Mouse (Mus musculus): Measurements from ENCODE around the gene Zfp710. TPM values are rescaled to one million over a fixed set of nuclear protein-coding genes. Genes with fewer than 3 reads are reported as not detected.

Gene Zfp710
- polyA plus RNA-seq, 1 experiment from 2014 or later = 31.3 TPM

DNA sequence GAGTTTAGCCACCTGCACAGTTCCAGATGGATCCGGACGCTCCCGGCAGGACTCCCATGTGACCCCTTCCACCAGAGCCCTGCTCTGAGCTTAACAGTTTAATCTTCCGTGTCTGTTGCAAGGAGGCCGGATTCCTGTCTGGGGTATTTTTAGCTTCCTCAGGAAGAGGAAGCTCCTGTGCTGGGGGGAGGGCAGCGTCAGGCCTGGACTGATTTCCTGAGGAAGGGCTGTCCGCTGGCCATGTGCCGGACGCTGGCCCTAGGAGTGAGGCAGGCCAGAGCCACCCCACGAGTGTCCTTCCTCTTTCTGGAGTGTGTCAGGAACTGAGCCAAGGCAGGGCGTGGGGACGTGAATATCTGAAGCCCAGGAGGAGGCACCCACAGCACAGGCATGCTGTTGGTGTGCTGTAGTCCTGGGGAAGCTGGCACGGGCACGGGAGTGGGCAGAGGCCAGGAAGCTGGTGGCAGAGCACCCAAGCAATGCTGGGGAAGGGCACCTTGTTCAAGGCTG, 54.2 kb downstream of the Zfp710 start:
- H3K36me3 ChIP-seq (ENCODE audit: control insufficient read depth, insufficient read depth, low read length) = peaks cover 14% of the 10 kb centered on the region; the same call in 1 of the 2 replicates
- H3K4me2 ChIP-seq = no peak overlapping the region
- 40% methylated on average over 14 of the region's 14 CpGs for WGBS
- H3K4me3 ChIP-seq (ENCODE audit: low read depth, low read length) = no peak overlapping the region
- H3K9ac ChIP-seq (ENCODE audit: low read length) = 0 out of 2 replicates have a peak overlapping the region, but pooled peaks have one; percentile 4
- peak overlapping the region; percentile 37; the same call in 1 of the 2 replicates for H3K27ac ChIP-seq (ENCODE audit: low read depth, low read length)
- peaks cover 49% of the 10 kb centered on the region for H3K4me1 ChIP-seq (ENCODE audit: control insufficient read depth, insufficient read depth, low read length)
- H3K9me3 ChIP-seq (ENCODE audit: control insufficient read depth, low read length) = no peaks in the 10 kb centered on the region
- DNase-seq (ENCODE audit: low spot score, missing footprints) = no peak
- no peak for ATAC-seq (ENCODE audit: low FRiP score)
- H3K27me3 ChIP-seq (ENCODE audit: control insufficient read depth, insufficient read depth, low read length) = no peaks in the 10 kb centered on the region

DNA sequence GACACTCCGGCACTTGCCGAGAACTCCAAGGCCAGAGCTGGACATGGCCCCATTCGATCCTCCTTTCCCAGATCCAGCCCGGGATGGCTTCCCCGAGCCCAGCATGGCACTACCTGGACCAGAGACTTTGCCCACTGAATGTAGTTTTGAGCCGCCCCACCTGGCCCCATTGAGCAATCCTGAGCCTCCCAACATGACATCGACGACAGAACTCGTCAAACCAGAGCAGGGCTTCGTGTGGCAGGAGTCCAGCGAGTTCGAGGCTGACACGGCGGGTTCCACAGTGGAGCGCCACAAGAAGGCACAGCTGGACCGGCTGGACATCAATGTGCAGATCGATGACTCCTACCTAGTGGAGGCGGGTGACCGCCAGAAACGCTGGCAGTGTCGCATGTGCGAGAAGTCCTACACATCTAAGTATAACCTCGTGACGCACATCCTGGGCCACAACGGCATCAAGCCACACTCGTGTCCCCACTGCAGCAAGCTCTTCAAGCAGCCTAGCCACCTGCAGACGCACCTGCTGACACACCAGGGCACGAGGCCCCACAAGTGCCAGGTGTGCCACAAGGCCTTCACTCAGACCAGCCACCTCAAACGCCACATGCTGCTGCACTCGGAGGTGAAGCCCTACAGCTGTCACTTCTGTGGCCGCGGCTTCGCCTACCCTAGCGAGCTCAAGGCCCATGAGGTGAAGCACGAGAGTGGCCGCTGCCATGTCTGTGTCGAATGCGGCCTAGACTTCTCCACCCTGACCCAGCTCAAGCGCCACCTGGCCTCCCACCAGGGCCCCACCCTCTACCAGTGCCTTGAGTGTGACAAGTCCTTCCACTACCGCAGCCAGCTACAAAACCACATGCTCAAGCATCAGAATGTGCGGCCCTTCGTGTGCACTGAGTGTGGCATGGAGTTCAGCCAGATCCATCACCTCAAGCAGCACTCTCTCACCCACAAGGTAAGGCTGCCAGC, 57.3 kb downstream of the Zfp710 start:
- WGBS = 94% methylated on average over 42 of the region's 42 CpGs
- Histone ChIP-seq H3K27ac (ENCODE audit: low read depth, low read length) (no peak overlapping the region), H3K36me3 (ENCODE audit: control insufficient read depth, insufficient read depth, low read length) (peaks cover 18% of the 10 kb centered on the region; the same call in 1 of the 2 replicates), H3K4me3 (ENCODE audit: low read depth, low read length) (no peak overlapping the region), H3K4me1 (ENCODE audit: control insufficient read depth, insufficient read depth, low read length) (peaks cover 19% of the 10 kb centered on the region), H3K9me3 (ENCODE audit: control insufficient read depth, low read length) (no peaks in the 10 kb centered on the region), H3K27me3 (ENCODE audit: control insufficient read depth, insufficient read depth, low read length) (no peaks in the 10 kb centered on the region), H3K9ac (ENCODE audit: low read length) (no peak overlapping the region), H3K4me2 (no peak overlapping the region)
- DNase-seq (ENCODE audit: low spot score, missing footprints) (no peak), ATAC-seq (ENCODE audit: low FRiP score) (no peak)

DNA sequence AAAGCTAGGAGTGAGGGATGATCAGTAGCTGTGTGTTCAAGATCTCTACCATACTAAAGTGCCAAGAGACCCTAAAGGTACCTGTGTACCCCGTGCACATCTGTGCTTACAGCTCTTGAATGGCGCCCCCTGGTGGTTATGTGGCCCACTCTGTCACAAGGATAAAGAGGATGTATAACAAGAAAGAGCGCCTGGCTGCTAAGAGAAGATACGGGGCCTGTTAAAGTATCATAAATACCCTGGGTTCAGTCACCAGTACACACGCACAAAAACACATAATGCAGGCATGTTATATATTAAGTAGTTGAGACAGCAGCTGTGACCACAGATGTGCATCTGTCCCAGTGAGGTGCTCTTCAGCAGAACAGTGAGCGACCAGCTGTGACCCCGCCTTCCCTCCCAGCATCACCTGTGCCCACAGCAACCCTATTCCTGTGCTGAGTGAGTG, 59.9 kb downstream of the Zfp710 start:
- H3K9ac ChIP-seq (ENCODE audit: low read length) = no peak overlapping the region
- DNase-seq (ENCODE audit: low spot score, missing footprints) (peak; percentile 97), ATAC-seq (ENCODE audit: low FRiP score) (peak; percentile 65)
- H3K27me3 ChIP-seq (ENCODE audit: control insufficient read depth, insufficient read depth, low read length) = no peaks in the 10 kb centered on the region
- H3K4me2 ChIP-seq = no peak overlapping the region
- no peak overlapping the region for H3K27ac ChIP-seq (ENCODE audit: low read depth, low read length)
- H3K4me1 ChIP-seq (ENCODE audit: control insufficient read depth, insufficient read depth, low read length) = no peaks in the 10 kb centered on the region
- no peaks in the 10 kb centered on the region for H3K9me3 ChIP-seq (ENCODE audit: control insufficient read depth, low read length)
- no peak overlapping the region for H3K4me3 ChIP-seq (ENCODE audit: low read depth, low read length)
- peaks cover 18% of the 10 kb centered on the region; the same call in 1 of the 2 replicates for H3K36me3 ChIP-seq (ENCODE audit: control insufficient read depth, insufficient read depth, low read length)
- WGBS = 63% methylated on average over 7 of the region's 7 CpGs

DNA sequence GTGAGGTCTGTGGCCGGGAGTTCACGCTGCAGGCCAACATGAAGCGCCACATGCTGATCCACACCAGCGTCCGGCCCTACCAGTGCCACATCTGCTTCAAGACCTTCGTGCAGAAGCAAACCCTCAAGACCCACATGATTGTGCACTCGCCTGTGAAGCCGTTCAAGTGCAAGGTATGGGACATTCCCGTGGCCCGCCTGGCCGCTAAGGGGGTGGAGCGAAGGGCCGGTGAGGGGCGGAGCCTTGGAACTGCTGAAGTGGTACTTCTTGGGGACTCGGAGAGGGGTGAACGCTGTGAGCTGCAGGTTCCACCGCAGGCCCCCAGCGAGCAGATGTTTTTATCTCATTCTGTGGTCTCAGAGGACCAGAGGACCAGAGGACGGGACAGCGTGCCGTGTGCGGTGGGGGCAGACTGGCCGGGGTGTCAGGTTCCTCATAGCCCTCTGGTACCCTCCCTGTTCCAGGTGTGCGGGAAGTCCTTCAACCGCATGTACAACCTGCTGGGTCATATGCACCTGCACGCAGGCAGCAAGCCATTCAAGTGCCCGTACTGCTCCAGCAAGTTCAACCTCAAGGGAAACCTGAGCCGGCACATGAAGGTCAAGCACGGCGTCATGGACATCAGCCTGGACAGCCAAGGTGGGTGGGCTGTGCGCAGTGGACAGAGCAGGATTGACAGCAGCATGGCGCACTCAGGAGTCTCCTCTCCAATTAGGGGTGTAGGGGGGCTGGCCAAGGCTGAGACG, 61.5 kb downstream of the Zfp710 start:
- H3K9ac ChIP-seq (ENCODE audit: low read length) = no peak overlapping the region
- H3K27ac ChIP-seq (ENCODE audit: low read depth, low read length) = no peak overlapping the region
- no peaks in the 10 kb centered on the region for H3K9me3 ChIP-seq (ENCODE audit: control insufficient read depth, low read length)
- no peak for DNase-seq (ENCODE audit: low spot score, missing footprints)
- H3K4me2 ChIP-seq = no peak overlapping the region
- no peak for ATAC-seq (ENCODE audit: low FRiP score)
- H3K27me3 ChIP-seq (ENCODE audit: control insufficient read depth, insufficient read depth, low read length) = no peaks in the 10 kb centered on the region
- 86% methylated on average over 33 of the region's 33 CpGs for WGBS
- no peak overlapping the region for H3K4me3 ChIP-seq (ENCODE audit: low read depth, low read length)
- H3K4me1 ChIP-seq (ENCODE audit: control insufficient read depth, insufficient read depth, low read length) = no peaks in the 10 kb centered on the region
- H3K36me3 ChIP-seq (ENCODE audit: control insufficient read depth, insufficient read depth, low read length) = peaks cover 21% of the 10 kb centered on the region

DNA sequence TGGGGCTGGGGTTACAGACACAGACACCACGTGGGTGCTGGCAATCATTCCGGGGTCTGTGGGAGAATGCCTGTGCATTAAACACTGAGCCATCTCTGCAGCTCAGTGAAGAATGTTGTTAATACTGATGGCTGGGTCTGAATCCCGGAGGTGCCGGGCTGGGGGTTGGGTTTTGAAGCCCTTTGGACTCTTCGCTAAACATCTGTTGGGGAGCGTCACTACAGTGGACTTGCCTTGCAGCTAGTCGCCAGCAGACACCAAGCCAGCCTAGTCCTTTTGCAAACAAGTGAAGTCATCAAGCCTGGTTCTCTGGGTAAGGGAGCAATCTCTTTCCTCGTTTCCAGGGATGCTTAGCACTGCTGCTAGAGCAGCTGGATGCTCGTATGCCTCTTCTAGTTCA, 63.6 kb downstream of the Zfp710 start:
- Histone ChIP-seq H3K4me3 (ENCODE audit: low read depth, low read length) (no peak overlapping the region), H3K9ac (ENCODE audit: low read length) (no peak overlapping the region), H3K36me3 (ENCODE audit: control insufficient read depth, insufficient read depth, low read length) (peaks cover 17% of the 10 kb centered on the region), H3K27me3 (ENCODE audit: control insufficient read depth, insufficient read depth, low read length) (no peaks in the 10 kb centered on the region), H3K27ac (ENCODE audit: low read depth, low read length) (no peak overlapping the region), H3K4me1 (ENCODE audit: control insufficient read depth, insufficient read depth, low read length) (no peaks in the 10 kb centered on the region), H3K4me2 (no peak overlapping the region), H3K9me3 (ENCODE audit: control insufficient read depth, low read length) (no peaks in the 10 kb centered on the region)
- no peak for DNase-seq (ENCODE audit: low spot score, missing footprints)
- no peak for ATAC-seq (ENCODE audit: low FRiP score)
- WGBS = 88% methylated on average over 9 of the region's 9 CpGs

DNA sequence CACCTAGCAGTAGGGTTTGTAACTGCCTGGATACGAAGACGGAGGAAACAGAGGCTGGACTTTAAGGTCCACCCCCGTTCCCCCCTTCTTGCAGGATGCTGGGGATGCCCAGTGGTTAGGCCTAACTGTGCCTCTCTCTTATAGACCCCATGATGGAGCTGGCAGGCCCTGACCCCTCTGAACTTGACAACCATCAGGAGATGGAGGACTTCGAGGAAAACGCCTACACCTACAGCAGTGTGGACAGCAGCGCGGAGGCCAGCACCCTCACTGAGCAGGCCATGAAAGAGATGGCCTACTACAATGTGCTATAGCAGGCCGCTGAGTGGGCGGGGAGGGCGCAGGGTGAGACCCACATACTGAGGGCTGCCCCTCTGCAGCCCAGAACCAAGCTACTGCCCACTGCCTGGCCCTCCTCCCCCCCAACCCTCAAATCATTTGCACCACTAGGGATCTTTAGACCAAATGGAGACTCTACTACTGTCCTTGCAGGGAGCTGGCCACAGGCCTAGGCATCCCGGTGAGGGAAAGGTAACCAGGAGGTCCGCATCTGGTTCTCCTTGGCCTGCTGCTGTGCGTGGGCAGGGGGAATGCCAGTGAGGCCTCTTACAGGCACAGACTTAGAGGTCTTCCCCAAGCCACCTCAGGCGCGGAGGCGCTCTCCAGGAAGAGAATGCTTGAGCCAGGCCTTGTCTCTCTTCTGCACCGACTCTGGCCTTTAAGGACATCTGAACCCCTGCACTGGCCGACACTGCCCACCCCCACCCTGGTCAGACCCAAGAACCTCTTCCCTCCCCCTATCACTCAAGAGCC, 65.8 kb downstream of the Zfp710 start:
- no peaks in the 10 kb centered on the region for H3K4me1 ChIP-seq (ENCODE audit: control insufficient read depth, insufficient read depth, low read length)
- H3K27me3 ChIP-seq (ENCODE audit: control insufficient read depth, insufficient read depth, low read length) = no peaks in the 10 kb centered on the region
- DNase-seq (ENCODE audit: low spot score, missing footprints) = no peak
- no peak overlapping the region for H3K9ac ChIP-seq (ENCODE audit: low read length)
- peak; percentile 22; the same call in 1 of the 2 replicates for ATAC-seq (ENCODE audit: low FRiP score)
- H3K27ac ChIP-seq (ENCODE audit: low read depth, low read length) = no peak overlapping the region
- no peaks in the 10 kb centered on the region for H3K9me3 ChIP-seq (ENCODE audit: control insufficient read depth, low read length)
- H3K4me3 ChIP-seq (ENCODE audit: low read depth, low read length) = no peak overlapping the region
- WGBS = 84% methylated on average over 18 of the region's 18 CpGs
- H3K4me2 ChIP-seq = no peak overlapping the region
- H3K36me3 ChIP-seq (ENCODE audit: control insufficient read depth, insufficient read depth, low read length) = peaks cover 30% of the 10 kb centered on the region

DNA sequence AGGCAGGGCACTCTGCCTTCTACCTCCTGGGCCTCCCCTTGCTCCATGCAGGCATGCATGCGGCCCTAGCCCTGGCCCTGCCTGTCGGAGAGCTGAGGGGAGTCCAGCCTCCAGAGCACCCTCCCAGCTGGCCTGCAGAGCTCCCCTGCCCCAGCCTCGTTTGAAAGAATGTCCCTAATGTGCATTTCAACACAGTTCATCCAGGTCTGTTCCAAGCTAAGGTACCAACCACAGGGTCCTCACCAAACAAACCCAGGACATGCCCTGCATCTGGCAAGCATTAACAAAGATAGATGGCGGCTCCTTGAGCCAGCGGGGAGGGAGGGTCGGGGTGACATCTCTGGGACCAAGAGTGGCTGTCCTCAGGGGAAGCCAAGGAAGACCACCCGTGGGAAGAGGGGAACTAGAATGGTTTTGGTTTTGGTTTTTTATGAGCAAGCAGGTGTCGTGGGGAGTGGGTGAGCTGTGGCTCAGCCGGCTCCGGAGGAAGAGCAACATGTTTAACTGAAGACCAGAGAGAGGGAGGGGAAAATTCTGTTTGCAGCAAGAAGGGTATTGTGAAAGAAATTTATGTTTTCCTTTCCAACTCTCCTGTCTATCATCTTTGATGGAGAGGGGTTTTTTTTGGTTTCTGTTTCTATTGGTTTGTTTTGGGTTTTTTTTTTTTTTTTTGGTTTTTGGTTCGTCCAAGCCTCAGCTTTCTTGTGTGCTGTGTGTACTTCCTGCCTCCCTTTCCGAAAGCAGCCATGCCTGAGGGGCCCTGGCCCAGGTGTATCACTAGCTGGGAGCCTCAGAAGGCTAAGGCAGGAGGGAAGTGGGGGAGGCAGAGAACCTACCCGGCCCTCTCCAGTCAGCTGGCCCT, 66.6 kb downstream of the Zfp710 start:
- Histone ChIP-seq H3K9ac (ENCODE audit: low read length) (no peak overlapping the region), H3K4me3 (ENCODE audit: low read depth, low read length) (no peak overlapping the region), H3K4me2 (no peak overlapping the region), H3K27ac (ENCODE audit: low read depth, low read length) (no peak overlapping the region), H3K4me1 (ENCODE audit: control insufficient read depth, insufficient read depth, low read length) (no peaks in the 10 kb centered on the region), H3K9me3 (ENCODE audit: control insufficient read depth, low read length) (no peaks in the 10 kb centered on the region), H3K36me3 (ENCODE audit: control insufficient read depth, insufficient read depth, low read length) (peaks cover 29% of the 10 kb centered on the region), H3K27me3 (ENCODE audit: control insufficient read depth, insufficient read depth, low read length) (no peaks in the 10 kb centered on the region)
- ATAC-seq (ENCODE audit: low FRiP score) = no peak
- DNase-seq (ENCODE audit: low spot score, missing footprints) = no peak
- WGBS = 73% methylated on average over 13 of the region's 13 CpGs

DNA sequence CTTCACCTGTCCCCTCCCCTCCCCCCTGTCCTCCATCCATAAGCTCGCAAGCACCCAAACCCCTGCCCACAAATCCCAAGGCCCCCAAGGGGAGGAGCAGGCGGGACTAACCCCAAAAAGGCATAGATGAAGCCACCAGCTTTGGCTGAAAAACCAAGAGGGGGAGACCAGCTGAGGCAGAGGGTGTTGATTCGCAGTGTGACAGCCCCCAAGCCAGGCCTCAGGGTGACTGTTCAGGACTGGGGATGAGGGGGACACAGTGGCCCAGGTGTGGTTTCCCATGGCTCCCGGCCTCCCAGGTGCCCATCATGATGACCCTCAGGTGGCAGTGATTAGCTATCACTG, 67.2 kb downstream of the Zfp710 start:
- no peaks in the 10 kb centered on the region for H3K4me1 ChIP-seq (ENCODE audit: control insufficient read depth, insufficient read depth, low read length)
- DNase-seq (ENCODE audit: low spot score, missing footprints) (no peak), ATAC-seq (ENCODE audit: low FRiP score) (no peak)
- H3K27ac ChIP-seq (ENCODE audit: low read depth, low read length) = no peak overlapping the region
- H3K4me3 ChIP-seq (ENCODE audit: low read depth, low read length) = no peak overlapping the region
- H3K27me3 ChIP-seq (ENCODE audit: control insufficient read depth, insufficient read depth, low read length) = no peaks in the 10 kb centered on the region
- WGBS = 82% methylated on average over 4 of the region's 4 CpGs
- peaks cover 26% of the 10 kb centered on the region for H3K36me3 ChIP-seq (ENCODE audit: control insufficient read depth, insufficient read depth, low read length)
- H3K4me2 ChIP-seq = no peak overlapping the region
- no peaks in the 10 kb centered on the region for H3K9me3 ChIP-seq (ENCODE audit: control insufficient read depth, low read length)
- H3K9ac ChIP-seq (ENCODE audit: low read length) = no peak overlapping the region
